Mouse (Mus musculus) hindbrain, embryonic 15.5 days (tissue): Measurements from ENCODE around the gene Ciita. TPM values are rescaled to one million over a fixed set of nuclear protein-coding genes. Genes with fewer than 3 reads are reported as not detected.

Experiments used
- ATAC-seq: fragments of 200-750 bp; cut with Nextera tagmentation; 2 replicates; pipeline ENCODE4 v1.8.0; 2017; ENCODE audit warnings: low read depth, moderate number of reproducible peaks, moderate TSS enrichment; ENCODE audit not compliant: low FRiP score
- H3K27ac ChIP-seq: fragments of 300-500 bp; sonication (generic); replicated peaks from 2 replicates; pipeline ENCODE4 v1.5.1; 2015; ENCODE audit warnings: mild to moderate bottlenecking, inconsistent platforms
- H3K27me3 ChIP-seq: fragments of 300-500 bp; sonication (generic); 2 replicates; pipeline ENCODE4 v1.6.1; 2015; ENCODE audit warnings: control low read depth, inconsistent platforms
- H3K36me3 ChIP-seq: fragments of 300-500 bp; sonication (generic); 2 replicates; pipeline ENCODE4 v1.6.1; 2015; ENCODE audit warnings: control low read depth, inconsistent platforms
- H3K4me1 ChIP-seq: fragments of 300-500 bp; sonication (generic); replicated peaks from 2 replicates; pipeline ENCODE4 v1.6.1; 2015; ENCODE audit warnings: control low read depth, inconsistent platforms
- H3K4me2 ChIP-seq: fragments of 300-500 bp; sonication (generic); 2 replicates; pipeline ENCODE4 v1.6.1; 2015; ENCODE audit warnings: moderate library complexity, mild to moderate bottlenecking, inconsistent platforms
- H3K4me3 ChIP-seq: fragments of 300-500 bp; sonication (generic); 2 replicates; pipeline ENCODE4 v1.5.1; 2015; ENCODE audit warnings: mild to moderate bottlenecking, inconsistent platforms
- H3K9ac ChIP-seq: fragments of 300-500 bp; sonication (generic); 2 replicates; pipeline ENCODE4 v1.6.1; 2015; ENCODE audit warnings: inconsistent platforms
- H3K9me3 ChIP-seq: fragments of 300-500 bp; sonication (generic); 2 replicates; pipeline ENCODE4 v1.6.1; 2016; ENCODE audit warnings: control low read depth, inconsistent platforms
- WGBS: fragments of 180-500 bp; shearing (Covaris S2); methylation state at CpG from one replicate; pipeline ENCODE4 v1.1.7; 2015; 5-methylcytosine and 5-hydroxymethylcytosine counted together
- polyA plus RNA-seq: library from polyadenylated mRNA; unstranded; fragments of >200 nt; fragmentation: Nextera tagmentation; extraction: Ambion mirVana; gene quantifications from 2 replicates; pipeline ENCODE4 v1.2.1, GENCODE M21; 2015

Ciita gene
- polyA plus RNA-seq: 0.37 and 0.52 TPM in 2 replicates

DNA sequence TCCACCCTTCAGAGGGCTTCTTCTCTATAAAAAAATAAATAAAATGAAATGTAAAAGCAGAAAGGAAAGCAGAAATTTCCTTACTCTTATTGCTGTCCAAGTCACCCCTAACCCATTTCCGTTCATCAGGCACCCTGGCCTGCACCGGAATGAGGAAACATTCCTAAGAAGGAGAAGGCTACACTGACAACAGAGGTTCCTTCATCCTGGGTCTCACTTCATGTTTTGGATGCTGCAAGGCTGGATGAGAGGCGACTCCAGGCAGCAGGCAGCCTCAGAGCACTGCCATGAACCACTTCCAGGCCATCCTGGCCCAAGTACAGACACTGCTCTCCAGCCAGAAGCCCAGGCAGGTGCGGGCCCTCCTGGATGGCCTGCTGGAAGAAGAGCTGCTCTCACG is at the start of gene Ciita:
Ciita (plus strand) TSS at position 203 of the 400 bp plus-strand sequence.
- 79% methylated on average over 5 of the region's 5 CpGs for WGBS
- Histone ChIP-seq H3K27ac (no peak within 1 kb of the TSS), H3K4me3 (no peak within 1 kb of the TSS), H3K36me3 (no peaks in the 10 kb centered on the region), H3K9me3 (no peaks in the 10 kb centered on the region), H3K4me1 (no peaks in the 10 kb centered on the region), H3K9ac (no peak within 1 kb of the TSS), H3K4me2 (no peak within 1 kb of the TSS), H3K27me3 (no peaks in the 10 kb centered on the region)
- no peak for ATAC-seq

DNA sequence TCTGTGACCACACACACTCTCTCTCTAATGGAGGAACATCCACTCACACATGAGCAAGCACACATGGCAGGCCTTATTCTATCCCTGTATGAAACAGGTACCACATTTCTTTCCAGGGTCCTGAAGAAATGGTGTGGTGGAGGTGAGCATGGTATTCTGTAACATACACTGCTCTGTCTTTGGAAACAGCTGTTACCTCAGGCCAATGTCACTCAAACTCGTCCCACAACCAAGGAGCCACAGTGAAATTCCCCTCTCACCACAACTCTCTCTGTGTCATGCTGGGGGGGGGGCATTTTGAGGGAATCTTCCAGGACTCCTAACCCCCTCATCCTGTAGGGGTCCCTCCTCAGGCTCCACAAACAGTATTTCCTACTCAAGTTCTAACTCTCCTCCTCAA is 47.9 kb upstream of the Ciita start:
- WGBS: 78% methylated on average over 1 of the region's 1 CpGs
- H3K4me1 ChIP-seq: no peaks in the 10 kb centered on the region
- no peak overlapping the region for H3K4me2 ChIP-seq
- H3K36me3 ChIP-seq: peaks cover 12% of the 10 kb centered on the region
- no peak overlapping the region for H3K4me3 ChIP-seq
- no peak overlapping the region for H3K27ac ChIP-seq
- H3K9me3 ChIP-seq: no peaks in the 10 kb centered on the region
- H3K9ac ChIP-seq: no peak overlapping the region
- H3K27me3 ChIP-seq: no peaks in the 10 kb centered on the region
- no peak for ATAC-seq

DNA sequence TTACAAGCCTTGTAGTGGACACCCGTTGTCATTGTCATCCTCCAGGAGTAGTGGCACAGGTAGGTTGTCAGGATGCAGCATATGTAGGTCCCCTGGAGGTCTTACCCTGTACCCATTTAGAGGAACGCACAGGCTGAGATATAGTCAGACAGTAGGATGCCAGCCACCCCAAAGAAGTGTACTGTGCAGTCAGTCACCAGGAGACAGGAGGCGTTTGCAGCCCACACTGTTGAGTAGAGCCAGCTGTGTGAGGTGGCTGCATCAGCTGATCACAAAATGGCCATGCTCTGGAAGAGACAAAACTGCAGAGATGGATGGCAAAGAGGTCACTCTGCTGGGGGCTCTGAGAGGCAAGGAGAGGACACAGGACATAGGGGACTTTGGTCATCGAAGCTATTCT is 47.5 kb upstream of the Ciita start:
- 92% methylated on average over 4 of the region's 4 CpGs for WGBS
- H3K9ac ChIP-seq: no peak overlapping the region
- no peak overlapping the region for H3K27ac ChIP-seq
- ATAC-seq: no peak
- no peaks in the 10 kb centered on the region for H3K4me1 ChIP-seq
- no peaks in the 10 kb centered on the region for H3K27me3 ChIP-seq
- H3K36me3 ChIP-seq: peaks cover 7% of the 10 kb centered on the region
- H3K4me2 ChIP-seq: no peak overlapping the region
- H3K9me3 ChIP-seq: no peaks in the 10 kb centered on the region
- no peak overlapping the region for H3K4me3 ChIP-seq

DNA sequence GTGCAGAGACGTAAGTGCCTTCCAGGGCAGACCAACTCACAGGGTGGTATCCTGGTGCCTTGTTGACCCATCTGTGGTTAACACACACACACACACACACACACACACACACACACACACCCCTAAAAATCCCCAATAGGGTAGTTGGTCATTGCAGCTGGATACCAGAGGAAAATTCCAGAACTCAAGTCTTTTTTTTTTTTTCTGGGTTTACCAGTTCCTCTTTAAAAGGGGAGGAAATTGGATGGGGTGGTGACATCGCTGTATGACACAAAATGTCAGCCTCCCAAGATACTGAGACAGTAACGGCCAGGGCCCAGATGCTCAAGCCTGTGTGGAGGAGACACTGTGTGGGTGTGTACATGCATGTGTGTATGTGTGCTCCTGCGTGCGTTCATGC is 46.5 kb upstream of the Ciita start:
- no peaks in the 10 kb centered on the region for H3K9me3 ChIP-seq
- H3K4me2 ChIP-seq: no peak overlapping the region
- no peaks in the 10 kb centered on the region for H3K27me3 ChIP-seq
- H3K4me3 ChIP-seq: no peak overlapping the region
- WGBS: 94% methylated on average over 5 of the region's 5 CpGs
- H3K9ac ChIP-seq: no peak overlapping the region
- H3K27ac ChIP-seq: no peak overlapping the region
- no peak for ATAC-seq
- H3K4me1 ChIP-seq: no peaks in the 10 kb centered on the region
- H3K36me3 ChIP-seq: peaks cover 6% of the 10 kb centered on the region; the same call in 1 of the 2 replicates

DNA sequence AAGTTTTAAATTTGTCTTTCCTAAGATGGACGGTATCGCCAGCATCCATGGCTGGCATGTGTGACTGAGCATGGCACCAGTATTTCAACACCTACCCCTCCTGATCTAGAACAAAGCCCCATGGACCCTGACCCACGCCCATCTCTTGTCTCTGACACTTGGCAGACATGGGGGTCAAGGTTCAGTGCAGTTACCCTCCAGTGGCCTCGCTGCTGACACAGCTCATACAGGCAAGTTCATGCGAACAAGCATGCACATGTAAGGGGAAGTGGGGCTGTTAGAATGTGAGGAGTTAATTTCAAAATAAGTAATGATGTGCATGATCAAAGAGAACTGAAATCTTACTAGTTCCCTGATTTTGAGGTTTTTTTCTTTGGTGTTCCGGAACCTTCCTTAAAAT is 43.7 kb upstream of the Ciita start:
- H3K36me3 ChIP-seq: peaks cover 9% of the 10 kb centered on the region; the same call in 1 of the 2 replicates
- H3K4me2 ChIP-seq: no peak overlapping the region
- no peaks in the 10 kb centered on the region for H3K4me1 ChIP-seq
- no peak overlapping the region for H3K4me3 ChIP-seq
- no peak for ATAC-seq
- H3K9ac ChIP-seq: no peak overlapping the region
- no peak overlapping the region for H3K27ac ChIP-seq
- no peaks in the 10 kb centered on the region for H3K27me3 ChIP-seq
- H3K9me3 ChIP-seq: no peaks in the 10 kb centered on the region
- WGBS: 91% methylated on average over 6 of the region's 6 CpGs

DNA sequence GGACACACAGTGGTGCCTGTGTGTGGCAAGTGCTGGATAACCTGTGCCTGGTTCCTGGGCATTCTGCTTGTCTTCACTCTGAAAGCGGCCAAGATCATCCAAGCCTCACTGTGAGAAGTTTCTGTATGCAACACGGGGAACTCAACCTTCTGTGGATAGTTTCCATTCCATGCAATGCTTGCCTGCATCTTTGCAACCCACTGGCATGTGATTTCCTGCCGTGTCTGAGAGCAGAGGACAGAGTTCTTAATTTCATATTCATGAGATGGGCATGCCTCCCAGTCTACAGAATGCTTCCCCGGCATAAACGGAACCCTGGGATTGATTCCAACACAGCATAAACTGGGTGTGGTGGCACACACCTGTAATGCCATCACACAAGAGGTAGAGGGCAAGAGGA is 41.8 kb upstream of the Ciita start:
- Histone ChIP-seq H3K36me3 (peaks cover 6% of the 10 kb centered on the region; the same call in 1 of the 2 replicates), H3K4me2 (no peak overlapping the region), H3K4me1 (peaks cover 3% of the 10 kb centered on the region), H3K27me3 (no peaks in the 10 kb centered on the region), H3K4me3 (no peak overlapping the region), H3K9me3 (no peaks in the 10 kb centered on the region), H3K27ac (no peak overlapping the region), H3K9ac (no peak overlapping the region)
- WGBS: 70% methylated on average over 5 of the region's 5 CpGs
- no peak for ATAC-seq

DNA sequence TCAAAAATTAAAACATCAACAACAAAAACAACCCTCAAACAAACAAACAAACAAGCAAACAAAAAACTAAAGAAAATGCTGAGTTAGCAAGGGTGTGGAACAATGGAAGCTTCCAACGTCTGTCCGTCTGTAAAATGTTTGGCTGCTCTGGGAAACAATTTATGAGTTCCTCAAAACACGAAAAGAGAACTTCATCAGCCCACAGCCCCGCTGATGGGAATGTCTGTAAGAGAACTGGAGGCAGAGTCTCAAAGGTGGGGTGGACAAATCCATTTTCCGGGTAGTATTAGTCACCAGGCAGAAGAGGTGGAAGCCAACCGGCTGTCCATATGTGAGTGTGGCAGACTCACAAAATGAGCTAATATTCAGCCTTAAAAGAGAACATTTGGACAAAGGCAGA is 38.5 kb upstream of the Ciita start:
- H3K4me2 ChIP-seq: no peak overlapping the region
- H3K9ac ChIP-seq: no peak overlapping the region
- peaks cover 36% of the 10 kb centered on the region for H3K4me1 ChIP-seq
- ATAC-seq: no peak
- no peak overlapping the region for H3K4me3 ChIP-seq
- peaks cover 6% of the 10 kb centered on the region; the same call in 1 of the 2 replicates for H3K36me3 ChIP-seq
- H3K9me3 ChIP-seq: no peaks in the 10 kb centered on the region
- no peaks in the 10 kb centered on the region for H3K27me3 ChIP-seq
- WGBS: 88% methylated on average over 6 of the region's 6 CpGs
- H3K27ac ChIP-seq: no peak overlapping the region

DNA sequence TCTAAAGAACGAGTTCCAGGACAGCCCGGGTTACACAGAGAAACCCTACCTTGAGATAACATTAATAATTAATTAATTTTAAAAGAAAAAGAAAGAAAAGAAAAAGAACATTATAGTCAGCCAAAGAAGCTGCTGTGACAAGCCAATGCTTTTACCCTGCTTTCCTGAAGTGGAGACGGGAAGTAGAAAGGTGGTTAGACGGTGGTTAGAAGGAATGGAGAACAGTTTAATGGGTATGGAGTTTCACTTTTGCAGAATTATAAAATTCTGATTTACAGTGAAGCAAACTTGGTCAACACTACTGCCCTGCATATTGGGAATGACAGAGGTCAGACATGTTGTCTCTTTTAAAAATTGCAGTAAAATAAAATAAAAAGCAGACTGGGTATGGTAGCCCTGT is 38.1 kb upstream of the Ciita start:
- Histone ChIP-seq H3K4me3 (no peak overlapping the region), H3K9me3 (no peaks in the 10 kb centered on the region), H3K4me2 (no peak overlapping the region), H3K27me3 (no peaks in the 10 kb centered on the region), H3K9ac (no peak overlapping the region), H3K36me3 (peaks cover 6% of the 10 kb centered on the region; the same call in 1 of the 2 replicates), H3K27ac (no peak overlapping the region), H3K4me1 (peaks cover 39% of the 10 kb centered on the region)
- no peak for ATAC-seq
- WGBS: 91% methylated on average over 4 of the region's 4 CpGs

DNA sequence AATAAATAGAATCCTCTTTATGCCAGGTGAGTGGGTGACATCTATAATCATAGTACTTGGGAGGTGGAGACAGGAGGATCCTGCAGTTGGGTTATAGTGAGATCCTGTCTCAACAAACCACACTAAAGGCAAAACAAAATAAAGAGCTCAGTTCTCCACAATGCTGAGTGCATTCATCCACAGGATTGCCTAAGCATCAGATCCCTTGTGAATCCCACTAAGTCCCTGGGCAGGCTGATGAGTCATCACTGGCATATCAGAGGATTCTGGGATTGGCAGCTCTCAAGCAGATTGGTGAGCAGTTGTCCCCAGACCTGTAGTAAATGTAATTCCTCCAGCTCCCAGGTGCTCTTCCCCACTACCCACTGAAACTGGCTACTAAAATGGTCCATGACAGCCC is 36.1 kb upstream of the Ciita start:
- H3K9ac ChIP-seq: no peak overlapping the region
- peaks cover under 1% of the 10 kb centered on the region; the same call in 1 of the 2 replicates for H3K36me3 ChIP-seq
- H3K4me1 ChIP-seq: peaks cover 47% of the 10 kb centered on the region
- ATAC-seq: no peak
- H3K27me3 ChIP-seq: no peaks in the 10 kb centered on the region
- H3K27ac ChIP-seq: no peak overlapping the region
- no peak overlapping the region for H3K4me2 ChIP-seq
- H3K9me3 ChIP-seq: no peaks in the 10 kb centered on the region
- H3K4me3 ChIP-seq: no peak overlapping the region

DNA sequence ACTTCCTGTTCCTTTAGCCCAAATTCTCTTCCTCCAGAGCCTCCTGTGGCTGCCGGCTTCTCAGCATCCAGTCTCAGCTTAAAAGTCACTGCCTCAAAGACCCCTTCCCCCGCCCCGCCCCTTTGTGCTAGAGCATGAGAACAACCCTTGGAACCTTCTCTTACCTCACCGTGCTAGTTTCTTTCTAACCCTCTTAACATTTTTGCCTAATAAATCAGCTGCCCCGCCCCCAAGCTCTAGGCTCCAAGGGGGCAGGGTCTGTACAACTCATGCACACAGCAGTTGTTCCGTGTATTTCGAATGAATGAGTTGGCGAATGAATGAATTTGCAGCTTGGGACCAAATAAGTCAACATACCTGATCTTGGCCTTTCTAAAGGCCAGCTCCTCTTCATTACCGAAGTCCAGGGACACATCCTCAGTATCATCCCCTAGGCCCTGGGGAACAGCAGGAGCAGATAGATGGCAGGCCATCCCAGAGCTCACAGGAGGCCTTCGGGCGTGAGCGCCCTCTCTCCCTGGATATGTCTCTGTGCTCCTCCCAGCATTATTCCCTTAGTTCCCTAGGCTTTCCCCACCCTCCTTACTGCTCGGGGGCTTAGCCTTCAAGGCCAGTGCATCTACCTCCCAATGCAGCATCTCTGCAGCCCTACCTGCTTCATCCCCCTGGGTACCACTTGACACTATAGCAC is 33.1 kb upstream of the Ciita start:
- WGBS: 11% methylated on average over 13 of the region's 13 CpGs
- peak; percentile 81 for ATAC-seq

DNA sequence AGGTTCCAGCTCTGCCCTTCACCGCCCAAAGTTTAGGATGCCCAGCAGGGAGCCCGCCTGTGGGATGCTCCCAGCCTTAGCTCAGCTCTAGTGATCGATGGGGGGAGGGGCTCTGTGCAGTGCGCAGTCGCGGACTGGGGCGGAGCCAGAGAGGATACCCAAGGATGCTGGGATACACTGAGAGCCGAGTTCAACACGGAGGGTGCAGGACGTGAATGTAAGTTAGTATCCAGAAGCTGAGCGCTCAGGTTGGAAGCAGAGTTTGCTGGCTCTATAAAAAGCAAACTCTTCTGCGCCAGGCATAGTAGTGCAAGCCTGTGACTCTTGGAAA is 32.6 kb upstream of the Ciita start, which contains the start of gene Tvp23a:
Tvp23a (minus strand) TSS at position 99 of the 331 bp plus-strand sequence.
- peak within 1 kb of the TSS; percentile 70 for H3K9ac ChIP-seq
- H3K36me3 ChIP-seq: no peaks in the 10 kb centered on the region
- H3K4me1 ChIP-seq: peaks cover 52% of the 10 kb centered on the region
- WGBS: 2% methylated on average over 12 of the region's 12 CpGs
- no peaks in the 10 kb centered on the region for H3K9me3 ChIP-seq
- H3K4me2 ChIP-seq: peak within 1 kb of the TSS; percentile 75
- peak within 1 kb of the TSS; percentile 65 for H3K4me3 ChIP-seq
- H3K27ac ChIP-seq: peak within 1 kb of the TSS; percentile 86
- no peaks in the 10 kb centered on the region for H3K27me3 ChIP-seq
- ATAC-seq: peak; percentile 97

More for the DNA sequence above, 33.1 kb upstream of the Ciita start:
- Histone ChIP-seq H3K9ac (peak overlapping the region; percentile 70), H3K9me3 (no peaks in the 10 kb centered on the region), H3K27me3 (no peaks in the 10 kb centered on the region), H3K4me2 (peak overlapping the region; percentile 75), H3K4me1 (peaks cover 47% of the 10 kb centered on the region), H3K36me3 (no peaks in the 10 kb centered on the region), H3K4me3 (peak overlapping the region; percentile 65), H3K27ac (peak overlapping the region; percentile 86)

DNA sequence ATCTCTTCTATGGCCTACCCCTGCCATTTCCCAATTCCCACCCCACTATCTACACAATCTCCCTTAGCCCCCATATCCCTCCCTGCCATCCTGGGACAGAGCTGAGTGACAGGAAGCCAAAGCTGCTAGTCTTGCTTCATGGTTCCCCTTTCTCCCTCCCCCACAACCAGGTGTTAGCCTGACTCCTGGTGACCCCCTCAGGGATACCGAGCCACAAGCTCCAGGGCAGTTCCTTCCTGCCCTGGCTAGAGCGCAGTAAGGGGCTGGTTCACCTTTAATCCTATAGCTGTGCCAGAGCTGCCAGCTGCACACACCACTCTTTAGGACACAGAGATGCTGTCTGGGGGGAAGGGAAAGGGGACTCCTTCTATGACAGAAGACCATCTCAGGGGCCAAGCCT is 32.1 kb upstream of the Ciita start:
- H3K9me3 ChIP-seq: no peaks in the 10 kb centered on the region
- H3K4me1 ChIP-seq: peaks cover 52% of the 10 kb centered on the region
- peak overlapping the region; percentile 75 for H3K4me2 ChIP-seq
- H3K27ac ChIP-seq: peak overlapping the region; percentile 86
- 67% methylated on average over 2 of the region's 2 CpGs for WGBS
- H3K4me3 ChIP-seq: peak overlapping the region; percentile 65
- peak overlapping the region; percentile 70 for H3K9ac ChIP-seq
- no peak for ATAC-seq
- H3K36me3 ChIP-seq: no peaks in the 10 kb centered on the region
- H3K27me3 ChIP-seq: no peaks in the 10 kb centered on the region

DNA sequence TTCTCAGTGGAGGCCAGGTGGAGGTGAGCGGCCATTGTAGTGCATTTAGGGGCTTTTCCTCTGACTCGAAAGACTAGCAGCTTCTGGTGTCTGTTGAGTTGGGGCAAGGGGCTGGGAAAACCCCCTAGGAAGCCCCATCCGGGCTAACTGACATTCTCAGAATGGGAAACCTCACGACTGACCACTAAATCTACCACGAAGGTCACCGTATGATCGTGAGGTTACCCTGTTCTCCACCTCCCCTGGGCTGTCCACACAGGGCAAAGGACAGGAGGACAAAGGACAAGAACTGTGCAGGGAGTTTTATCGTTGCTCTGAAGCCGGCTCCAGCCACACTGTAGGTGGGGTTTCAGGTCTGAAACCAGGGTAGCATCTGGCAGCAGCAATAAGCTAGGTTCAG is 30.9 kb upstream of the Ciita start:
- 88% methylated on average over 9 of the region's 9 CpGs for WGBS
- Histone ChIP-seq H3K4me1 (peaks cover 40% of the 10 kb centered on the region), H3K4me3 (no peak overlapping the region), H3K9me3 (no peaks in the 10 kb centered on the region), H3K27me3 (no peaks in the 10 kb centered on the region), H3K4me2 (no peak overlapping the region), H3K36me3 (no peaks in the 10 kb centered on the region), H3K27ac (no peak overlapping the region), H3K9ac (no peak overlapping the region)
- ATAC-seq: no peak
